Comparison of ENCODE assay signal across 11 mouse cellular contexts in the genomic region with DNA sequence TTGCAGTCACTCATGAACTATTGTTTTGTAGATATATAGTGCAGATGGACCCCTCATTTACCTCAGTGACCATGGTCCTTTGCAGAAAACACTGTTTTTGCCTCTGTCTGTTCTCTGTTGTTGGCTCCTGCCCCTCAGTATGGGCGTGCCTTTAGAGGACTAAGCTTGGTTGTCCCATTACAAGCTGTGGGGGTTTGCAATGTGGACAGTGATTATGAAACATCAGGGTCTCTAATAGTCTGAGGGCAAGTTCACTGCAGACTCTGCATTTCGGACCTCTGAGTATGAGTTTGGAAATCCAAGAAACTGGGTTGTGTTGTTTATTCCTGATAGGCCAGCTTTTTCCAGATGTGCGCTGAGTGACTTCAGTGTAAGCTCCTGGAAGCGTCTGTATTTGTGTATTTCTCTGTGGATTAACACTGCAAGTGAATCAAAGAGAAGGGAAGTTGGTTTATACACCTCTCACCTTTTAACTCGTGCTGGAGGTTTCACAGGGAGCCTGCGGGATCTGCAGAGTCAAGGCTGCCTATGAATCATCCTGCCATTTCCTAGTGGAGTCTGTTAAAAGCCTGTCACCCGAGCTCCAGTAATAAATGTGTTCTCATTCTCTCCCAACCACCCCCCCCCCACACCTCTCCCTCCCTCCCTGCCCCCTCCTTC. TPM values are rescaled to one million over a fixed set of nuclear protein-coding genes. Genes with fewer than 3 reads are reported as not detected.
DNase-seq lines count a peak whose midpoint lies in the region; ATAC-seq lines count a peak whose summit lies in the region.
"Had no signal": no experiment of that assay in that cellular context is flagged by ENCODE, and none has a peak within 500 bp of the region (broad histone marks: within the 10 kb centered on the region; RNA-seq: fewer than 3 reads in every experiment).

No protein-coding gene starts in this region.

- DNase-seq in heart, embryonic 10.5 days (ENCODE audit: low spot score), result peak; percentile 64
- DNase-seq in heart, postnatal 4 days, result no peak
- DNase-seq in midbrain, embryonic 10.5 days (ENCODE audit: low spot score), result no peak
- DNase-seq in forelimb bud, embryonic 11.5 days (ENCODE audit: low read depth, low spot score), result peak; percentile 9
- no peak for DNase-seq in right cerebral cortex, postnatal 25 days
- DNase-seq in thymus, postnatal 36 days, result no peak
- DNase-seq: cerebellum, postnatal 36 days; kidney, postnatal 4 days; lung, postnatal 4 days had no signal

- no peak overlapping the region for H3K4me2 ChIP-seq in midbrain, embryonic 15.5 days
- no peak overlapping the region for H3K4me2 ChIP-seq in stomach, embryonic 16.5 days (ENCODE audit: low read depth, low read length)

- H3K9ac ChIP-seq in midbrain, embryonic 15.5 days, result no peak overlapping the region
- H3K9ac ChIP-seq in stomach, embryonic 16.5 days (ENCODE audit: low read length), result no peak overlapping the region

- H3K27ac ChIP-seq in heart, embryonic 10.5 days, result no peak overlapping the region
- H3K27ac ChIP-seq in midbrain, embryonic 15.5 days, result no peak overlapping the region
- H3K27ac ChIP-seq in midbrain, embryonic 10.5 days (replicated peaks), result no peak overlapping the region
- H3K27ac ChIP-seq in stomach, embryonic 16.5 days (ENCODE audit: low read length), result peak overlapping the region; percentile 10

- 0 out of 2 replicates have a peak, but pooled peaks cover 4% of the 10 kb centered on the region for H3K4me1 ChIP-seq in heart, embryonic 10.5 days
- peaks cover 10% of the 10 kb centered on the region; the same call in 1 of the 2 replicates for H3K4me1 ChIP-seq in midbrain, embryonic 15.5 days
- no peaks in the 10 kb centered on the region for H3K4me1 ChIP-seq in midbrain, embryonic 10.5 days
- peaks cover 15% of the 10 kb centered on the region for H3K4me1 ChIP-seq in stomach, embryonic 16.5 days (ENCODE audit: control insufficient read depth, insufficient read depth, low read length)

- no peaks in the 10 kb centered on the region for H3K9me3 ChIP-seq in heart, embryonic 10.5 days
- H3K9me3 ChIP-seq in midbrain, embryonic 15.5 days, result no peaks in the 10 kb centered on the region
- H3K9me3 ChIP-seq in midbrain, embryonic 10.5 days (replicated peaks), result 0 out of 2 replicates have a peak, but pooled peaks cover 2% of the 10 kb centered on the region
- H3K9me3 ChIP-seq in stomach, embryonic 16.5 days (replicated peaks; ENCODE audit: control insufficient read depth, low read length), result peaks cover 6% of the 10 kb centered on the region; the same call in 1 of the 2 replicates

- no peaks in the 10 kb centered on the region for H3K27me3 ChIP-seq in heart, embryonic 10.5 days (ENCODE audit: insufficient read depth, poor library complexity, severe bottlenecking)
- H3K27me3 ChIP-seq in midbrain, embryonic 15.5 days (replicated peaks), result no peaks in the 10 kb centered on the region
- no peaks in the 10 kb centered on the region for H3K27me3 ChIP-seq in midbrain, embryonic 10.5 days (ENCODE audit: low read depth, poor library complexity, severe bottlenecking)
- no peaks in the 10 kb centered on the region for H3K27me3 ChIP-seq in stomach, embryonic 16.5 days (ENCODE audit: control insufficient read depth, insufficient read depth, low read length)

- 52% methylated on average over 7 of the region's 7 CpGs for WGBS in heart, embryonic 10.5 days
- 48% methylated on average over 7 of the region's 7 CpGs for WGBS in midbrain, embryonic 15.5 days
- 69% methylated on average over 7 of the region's 7 CpGs for WGBS in midbrain, embryonic 10.5 days
- WGBS in stomach, embryonic 16.5 days, result 16% methylated on average over 7 of the region's 7 CpGs

- no peak overlapping the region for H3K4me3 ChIP-seq in heart, embryonic 10.5 days
- H3K4me3 ChIP-seq in midbrain, embryonic 15.5 days, result no peak overlapping the region
- no peak overlapping the region for H3K4me3 ChIP-seq in midbrain, embryonic 10.5 days
- H3K4me3 ChIP-seq in stomach, embryonic 16.5 days (replicated peaks; ENCODE audit: low read length), result no peak overlapping the region

- H3K36me3 ChIP-seq in heart, embryonic 10.5 days, result no peaks in the 10 kb centered on the region
- H3K36me3 ChIP-seq in midbrain, embryonic 15.5 days (replicated peaks), result no peaks in the 10 kb centered on the region
- no peaks in the 10 kb centered on the region for H3K36me3 ChIP-seq in midbrain, embryonic 10.5 days
- H3K36me3 ChIP-seq in stomach, embryonic 16.5 days (ENCODE audit: control insufficient read depth, insufficient read depth, low read length), result no peaks in the 10 kb centered on the region

- peak; percentile 42; the same call in 1 of the 2 replicates for ATAC-seq in midbrain, embryonic 15.5 days (replicated peaks)
- ATAC-seq in stomach, embryonic 16.5 days (ENCODE audit: insufficient read depth, low FRiP score), result 0 out of 2 replicates have a peak, but pooled peaks have one; percentile 9

RNA-seq across cellular contexts. Expression of a gene that starts 58.7 kb away (rescaled TPM):
- 2.0 and 5.6 TPM in 2 replicates for polyA plus RNA-seq in heart, embryonic 10.5 days (2016; fragmentation: Nextera tagmentation; extraction: Ambion mirVana)
- 10 to 100 TPM; 37.7 to 39.9 TPM for total RNA-seq in heart, postnatal 4 days (2021)
- polyA plus RNA-seq in midbrain, embryonic 15.5 days (2015; fragmentation: Nextera tagmentation; extraction: Ambion mirVana), result 0.77 and 1.4 TPM in 2 replicates
- polyA plus RNA-seq in midbrain, embryonic 10.5 days (2016; fragmentation: Nextera tagmentation; extraction: Ambion mirVana), result 0.31 and 0.42 TPM in 2 replicates
- polyA plus RNA-seq in stomach, embryonic 16.5 days (2015; fragmentation: Nextera tagmentation; extraction: Ambion mirVana), result 22.7 and 25.0 TPM in 2 replicates

Comparison
In these comparisons a context has a peak if more than half of its experiments do, and no peak if none do; other contexts are left out.
1. DNase-seq: peak in heart, embryonic 10.5 days (single experiment) and forelimb bud, embryonic 11.5 days (single experiment); none in heart, postnatal 4 days (single experiment), midbrain, embryonic 10.5 days (single experiment), right cerebral cortex, postnatal 25 days (single experiment) and thymus, postnatal 36 days (0 of 2).